Comparison of ENCODE assay signal across 24 mouse cellular contexts in genomic region chr11:78999118-78999517, GRCm38 (mm10). TPM values are rescaled to one million over a fixed set of nuclear protein-coding genes. Genes with fewer than 3 reads are reported as not detected.
DNase-seq lines count a peak whose midpoint lies in the region; ATAC-seq and TF ChIP-seq lines count a peak whose summit lies in the region.
"Had no signal": no experiment of that assay in that cellular context is flagged by ENCODE, and none has a peak within 500 bp of the region (broad histone marks: within the 10 kb centered on the region; RNA-seq: fewer than 3 reads in every experiment).

No protein-coding gene starts in this region.

- H3K9me3 ChIP-seq in intestine, embryonic 14.5 days (ENCODE audit: control insufficient read depth, low read length): 0 out of 2 replicates have a peak, but pooled peaks cover 3% of the 10 kb centered on the region
- H3K9me3 ChIP-seq in intestine, postnatal 0 days (ENCODE audit: control insufficient read depth): no peaks in the 10 kb centered on the region
- H3K9me3 ChIP-seq in ES-E14 (ENCODE audit: control insufficient read depth, insufficient read depth, low read depth, low read length): peaks cover 6% of the 10 kb centered on the region; the same call in 1 of the 2 replicates
- no peaks in the 10 kb centered on the region for H3K9me3 ChIP-seq in intestine, embryonic 16.5 days (ENCODE audit: control insufficient read depth, low read length)
- no peaks in the 10 kb centered on the region for H3K9me3 ChIP-seq in liver, postnatal 0 days (ENCODE audit: low read length)
- H3K9me3 ChIP-seq: forebrain, embryonic 15.5 days had no signal

- no peak for DNase-seq in intestine, embryonic 14.5 days (ENCODE audit: low spot score)
- DNase-seq in thymus, postnatal 14 days: peak; percentile 11
- no peak for DNase-seq in thymus, adult 18-20 months
- no peak for DNase-seq in ES-E14 (ENCODE audit: low read depth, low spot score)
- no peak for DNase-seq in left cerebral cortex, postnatal 14 days (ENCODE audit: low spot score in 2 of 2)
- DNase-seq in liver, postnatal 0 days: no peak
- DNase-seq: adrenal gland, postnatal 10 days; cerebellum, adult 11 months; cerebellum, adult 8-10 months; cerebellum, postnatal 14 days; embryo, embryonic 11 days; gastrocnemius, postnatal 10 days had no signal

- no peak for ATAC-seq in intestine, embryonic 14.5 days (replicated peaks; ENCODE audit: low FRiP score, low TSS enrichment, low read depth)
- ATAC-seq in intestine, postnatal 0 days: no peak
- no peak for ATAC-seq in intestine, embryonic 16.5 days
- no peak for ATAC-seq in liver, postnatal 0 days
- ATAC-seq: forebrain, embryonic 15.5 days had no signal

- no peak overlapping the region for H3K4me3 ChIP-seq in intestine, embryonic 14.5 days (ENCODE audit: low read depth, low read length)
- H3K4me3 ChIP-seq in intestine, postnatal 0 days (ENCODE audit: low read depth, low read length): no peak overlapping the region
- H3K4me3 ChIP-seq in ES-E14 (ENCODE audit: insufficient read depth in 1 of 2, low read depth in 1 of 2, low read length in 2 of 2, poor library complexity in 1 of 2, severe bottlenecking in 1 of 2): no peak overlapping the region
- no peak overlapping the region for H3K4me3 ChIP-seq in intestine, embryonic 16.5 days (ENCODE audit: low read length)
- no peak overlapping the region for H3K4me3 ChIP-seq in liver, postnatal 0 days (ENCODE audit: low read depth, low read length)
- H3K4me3 ChIP-seq: embryonic facial prominence, embryonic 15.5 days; erythroblast, embryonic 14.5 days; forebrain, embryonic 10.5 days; forebrain, embryonic 15.5 days; heart, adult 2 months; heart, embryonic 12.5 days; hindbrain, embryonic 10.5 days had no signal

- TF ChIP-seq EP300 in liver, postnatal 0 days (IDR thresholded peaks at IDR 0.05; ENCODE audit: low read depth): no peak

- no peak overlapping the region for H3K9ac ChIP-seq in intestine, embryonic 14.5 days (ENCODE audit: low read length)
- no peak overlapping the region for H3K9ac ChIP-seq in intestine, postnatal 0 days (ENCODE audit: low read depth, low read length)
- no peak overlapping the region for H3K9ac ChIP-seq in ES-E14 (ENCODE audit: insufficient read depth, low read depth, low read length, poor library complexity, severe bottlenecking)
- H3K9ac ChIP-seq in intestine, embryonic 16.5 days (ENCODE audit: low read depth, low read length): no peak overlapping the region
- no peak overlapping the region for H3K9ac ChIP-seq in liver, postnatal 0 days (replicated peaks)
- H3K9ac ChIP-seq: embryonic facial prominence, embryonic 15.5 days; forebrain, embryonic 15.5 days; heart, embryonic 12.5 days; hindbrain, embryonic 14.5 days had no signal

- in situ Hi-C loops in ES-E14 (cut with MboI; ENCODE audit: low sequenced_read_pairs in 2 of 2, unreplicated experiment in 2 of 2): no loop called here

- H3K27me3 ChIP-seq in intestine, embryonic 14.5 days (replicated peaks; ENCODE audit: control insufficient read depth, insufficient read depth, low read length): no peaks in the 10 kb centered on the region
- no peaks in the 10 kb centered on the region for H3K27me3 ChIP-seq in intestine, postnatal 0 days (replicated peaks; ENCODE audit: control insufficient read depth, insufficient read depth, low read length)
- no peaks in the 10 kb centered on the region for H3K27me3 ChIP-seq in intestine, embryonic 16.5 days (replicated peaks; ENCODE audit: control insufficient read depth, insufficient read depth, low read length)
- no peaks in the 10 kb centered on the region for H3K27me3 ChIP-seq in liver, postnatal 0 days (ENCODE audit: insufficient read depth, low read length)
- H3K27me3 ChIP-seq: CH12.LX; embryonic facial prominence, embryonic 15.5 days; forebrain, embryonic 15.5 days; heart, embryonic 12.5 days had no signal

- H3K27ac ChIP-seq in intestine, embryonic 14.5 days (ENCODE audit: low read depth): peak overlapping the region; percentile 33; the same call in 1 of the 2 replicates
- H3K27ac ChIP-seq in intestine, postnatal 0 days (ENCODE audit: low read depth, low read length): no peak overlapping the region
- H3K27ac ChIP-seq in ES-E14 (ENCODE audit: insufficient read depth, low read depth, low read length, poor library complexity, severe bottlenecking): peak overlapping the region; percentile 12; the same call in 1 of the 2 replicates
- peak overlapping the region; percentile 27 for H3K27ac ChIP-seq in intestine, embryonic 16.5 days (ENCODE audit: low read length)
- H3K27ac ChIP-seq in liver, postnatal 0 days (ENCODE audit: low read depth): no peak overlapping the region
- H3K27ac ChIP-seq: embryonic facial prominence, embryonic 15.5 days; forebrain, embryonic 10.5 days; forebrain, embryonic 15.5 days; heart, adult 2 months; hindbrain, embryonic 10.5 days; hindbrain, embryonic 14.5 days had no signal

- 55% methylated on average over 6 of the region's 6 CpGs for WGBS in intestine, embryonic 14.5 days
- 57% methylated on average over 6 of the region's 6 CpGs for WGBS in intestine, postnatal 0 days
- 57% methylated on average over 6 of the region's 6 CpGs for WGBS in intestine, embryonic 16.5 days
- WGBS in liver, postnatal 0 days (ENCODE audit: insufficient replicate concordance): 63% methylated on average over 6 of the region's 6 CpGs

- intact Hi-C loops in left cerebral cortex, postnatal 14 days (cut with DNase I): no loop called here

- H3K4me2 ChIP-seq in intestine, embryonic 14.5 days (ENCODE audit: low read length): no peak overlapping the region
- no peak overlapping the region for H3K4me2 ChIP-seq in intestine, postnatal 0 days (replicated peaks; ENCODE audit: low read depth)
- H3K4me2 ChIP-seq in intestine, embryonic 16.5 days (ENCODE audit: low read depth, low read length): no peak overlapping the region
- no peak overlapping the region for H3K4me2 ChIP-seq in liver, postnatal 0 days (ENCODE audit: low read depth, low read length)
- H3K4me2 ChIP-seq: embryonic facial prominence, embryonic 15.5 days; forebrain, embryonic 15.5 days; heart, embryonic 12.5 days; hindbrain, embryonic 14.5 days had no signal

- H3K4me1 ChIP-seq in intestine, embryonic 14.5 days (replicated peaks; ENCODE audit: control insufficient read depth, insufficient read depth, low read length): peaks cover 13% of the 10 kb centered on the region; the same call in 1 of the 2 replicates
- H3K4me1 ChIP-seq in intestine, postnatal 0 days (replicated peaks; ENCODE audit: control insufficient read depth, insufficient read depth, low read length): peaks cover 5% of the 10 kb centered on the region; the same call in 1 of the 2 replicates
- H3K4me1 ChIP-seq in ES-E14 (ENCODE audit: control insufficient read depth in 2 of 2, insufficient read depth in 2 of 2, low read length in 2 of 2, poor library complexity in 1 of 2): peaks cover 11 to 15% of the 10 kb centered on the region in 2 experiments
- peaks cover 21% of the 10 kb centered on the region for H3K4me1 ChIP-seq in intestine, embryonic 16.5 days (ENCODE audit: control insufficient read depth, insufficient read depth, low read length)
- peaks cover 19% of the 10 kb centered on the region for H3K4me1 ChIP-seq in liver, postnatal 0 days (ENCODE audit: insufficient read depth)
- H3K4me1 ChIP-seq: forebrain, embryonic 15.5 days had no signal

- no peak for TF ChIP-seq CTCF in intestine, postnatal 0 days (IDR thresholded peaks at IDR 0.05; ENCODE audit: low read depth)
- TF ChIP-seq CTCF in liver, postnatal 0 days (IDR thresholded peaks at IDR 0.05; ENCODE audit: low read depth): no peak

- no peaks in the 10 kb centered on the region for H3K36me3 ChIP-seq in intestine, embryonic 14.5 days (ENCODE audit: control insufficient read depth, insufficient read depth, low read length)
- H3K36me3 ChIP-seq in intestine, postnatal 0 days (ENCODE audit: control insufficient read depth, insufficient read depth): no peaks in the 10 kb centered on the region
- H3K36me3 ChIP-seq in ES-E14 (ENCODE audit: control insufficient read depth, insufficient read depth, low read length, poor library complexity, severe bottlenecking): no peaks in the 10 kb centered on the region
- no peaks in the 10 kb centered on the region for H3K36me3 ChIP-seq in intestine, embryonic 16.5 days (ENCODE audit: control insufficient read depth, insufficient read depth, low read length)
- no peaks in the 10 kb centered on the region for H3K36me3 ChIP-seq in liver, postnatal 0 days (replicated peaks; ENCODE audit: insufficient read depth, low read length)
- H3K36me3 ChIP-seq: embryonic facial prominence, embryonic 15.5 days; forebrain, embryonic 10.5 days; forebrain, embryonic 15.5 days; G1E; heart, embryonic 12.5 days; hindbrain, embryonic 10.5 days had no signal

TF ChIP-seq in ES-E14, 5 proteins besides CTCF, POLR2A, EP300 and RAD21:
- TF ChIP-seq CHD2 (IDR thresholded peaks at IDR 0.05; ENCODE audit: low read depth, low read length): no peak
- TF ChIP-seq ZC3H11A (IDR thresholded peaks at IDR 0.05; ENCODE audit: borderline replicate concordance, low read depth, low read length): no peak
- no peak for TF ChIP-seq HCFC1 (IDR thresholded peaks at IDR 0.05; ENCODE audit: borderline replicate concordance, insufficient read depth, low read length)
- no peak for TF ChIP-seq ZNF384 (IDR thresholded peaks at IDR 0.05; ENCODE audit: low read depth, low read length)
- no peak for TF ChIP-seq MAFK (IDR thresholded peaks at IDR 0.05; ENCODE audit: insufficient read depth, low read depth, low read length)

RNA-seq across cellular contexts. Expression of gene Lgals9, which starts 14.4 kb away (rescaled TPM):
- 47.7 and 52.9 TPM in 2 replicates for polyA plus RNA-seq in intestine, embryonic 14.5 days (2014; fragmentation: Nextera tagmentation; extraction: Ambion mirVana)
- 526 and 586 TPM in 2 replicates for polyA plus RNA-seq in intestine, postnatal 0 days (2015; fragmentation: Nextera tagmentation; extraction: Ambion mirVana)
- total RNA-seq in ES-E14 (2012; rRNA removed): 3.8 and 8.6 TPM in 2 replicates
- 96.1 and 111 TPM in 2 replicates for polyA plus RNA-seq in intestine, embryonic 16.5 days (2015; fragmentation: Nextera tagmentation; extraction: Ambion mirVana)
- total RNA-seq in left cerebral cortex, postnatal 14 days (2021): 1 to 10 TPM; 6.5 to 7.5 TPM
- 361 and 373 TPM in 2 replicates for polyA plus RNA-seq in liver, postnatal 0 days (2015; fragmentation: Nextera tagmentation; extraction: Ambion mirVana)

Comparison
In these comparisons a context has a peak if more than half of its experiments do, and no peak if none do; other contexts are left out.
1. H3K27ac ChIP-seq: peak in intestine, embryonic 14.5 days (single experiment), ES-E14 (single experiment) and intestine, embryonic 16.5 days (single experiment); none in intestine, postnatal 0 days (single experiment) and liver, postnatal 0 days (single experiment).